Mouse (Mus musculus) left cerebral cortex, adult 8-10 months (tissue): ENCODE measurements around the gene Klhl18. TPM values are rescaled to one million over a fixed set of nuclear protein-coding genes. Genes with fewer than 3 reads are reported as not detected.
"Not testable (repeated sequence)": the region's sequence is repeated elsewhere in the genome, so short reads cannot be mapped to it uniquely, and the experiment has no call there.

Experiments
- DNase-seq, 2 experiments: peaks; one replicate each; pipeline ENCODE4 v3.0.0; 2022; ENCODE audit warnings: low spot score in 2 of 2
- total RNA-seq, 4 experiments: library from RNA; stranded (reverse); gene quantifications; 2 replicates each; pipeline ENCODE4 v1.2.4; 2022

Klhl18 gene
- total RNA-seq, 4 experiments from 2014 or later: 23.2 to 28.2 (median 24.7) TPM

GRCm38 (mm10) chr9:110431241-110431640 lies 45.3 kb downstream of the Klhl18 start:
- peak in 1 of 2 experiments; percentile 74 for DNase-seq

GRCm38 (mm10) chr9:110419511-110420112 lies 56.9 kb downstream of the Klhl18 start, which contains the start of gene Ngp:
TSS of gene Ngp (plus strand) at chr9:110419747.
- no peak for DNase-seq

- no peak for DNase-seq
Measured at GRCm38 (mm10) chr9:110413785-110414184, 62.7 kb downstream of the Klhl18 start.

- no peak for DNase-seq
Measured at GRCm38 (mm10) chr9:110412926-110413325, 63.6 kb downstream of the Klhl18 start.

- peak; percentile 44 to 67 for DNase-seq
Measured at GRCm38 (mm10) chr9:110410908-110411887, 65.3 kb downstream of the Klhl18 start.

GRCm38 (mm10) chr9:110408099-110408773 lies 68.3 kb downstream of the Klhl18 start, which contains the start of gene Ptpn23:
TSS of gene Ptpn23 (minus strand) at chr9:110408213.
- DNase-seq: peak; percentile 82 to 93

- peak in 1 of 2 experiments; percentile 54 for DNase-seq
Measured at GRCm38 (mm10) chr9:110407311-110408098, 69.0 kb downstream of the Klhl18 start.

- not testable (repeated sequence) for DNase-seq
Measured at GRCm38 (mm10) chr9:110403240-110403639, 73.3 kb downstream of the Klhl18 start.

- DNase-seq: no peak
Measured at GRCm38 (mm10) chr9:110402731-110403130, 73.8 kb downstream of the Klhl18 start.

GRCm38 (mm10) chr9:110400650-110401049 lies 75.8 kb downstream of the Klhl18 start:
- DNase-seq: no peak

- DNase-seq: no peak
Measured at GRCm38 (mm10) chr9:110393295-110393694, 83.2 kb downstream of the Klhl18 start.

- no peak for DNase-seq
Measured at GRCm38 (mm10) chr9:110390843-110391242, 85.7 kb downstream of the Klhl18 start.

GRCm38 (mm10) chr9:110388011-110388410 lies 88.5 kb downstream of the Klhl18 start:
- no peak for DNase-seq

- DNase-seq: no peak
Measured at GRCm38 (mm10) chr9:110384369-110384929, 92.0 kb downstream of the Klhl18 start.

- DNase-seq: no peak
Measured at GRCm38 (mm10) chr9:110381292-110381691, 95.2 kb downstream of the Klhl18 start.

- DNase-seq: no peak
Measured at GRCm38 (mm10) chr9:110380662-110381061, 95.8 kb downstream of the Klhl18 start.

GRCm38 (mm10) chr9:110379361-110379760 lies 97.1 kb downstream of the Klhl18 start:
- no peak for DNase-seq

GRCm38 (mm10) chr9:110377655-110378054 lies 98.8 kb downstream of the Klhl18 start:
- DNase-seq: not testable (repeated sequence)
